Mouse (Mus musculus): Measurements from ENCODE around the gene Usp21.

GRCm38 (mm10) chr1:171330216-171330560 lies 42.4 kb upstream of the Usp21 start:
- TF ChIP-seq CTCF (IDR thresholded peaks at IDR 0.05; ENCODE audit: extremely low read depth, insufficient read depth, insufficient read length, insufficient replicate concordance) (no peak), POLR2A (IDR thresholded peaks at IDR 0.05; ENCODE audit: low read depth, low read length) (no peak)

Measured in spleen, adult 2 months (tissue).